Mouse (Mus musculus) T-helper 2 cell (primary cell): ENCODE results near the gene Crygs.
"Not testable (repeated sequence)": the region's sequence is repeated elsewhere in the genome, so short reads cannot be mapped to it uniquely, and the experiment has no call there.

ENCODE experiments used
- in situ Hi-C: fragments of 300-600 bp; cut with MboI, MseI; formaldehyde crosslinking; loops from one replicate; pipeline ENCODE4 v1.15.1; 2025; ENCODE audit warnings: high pct_unique_total_duplicates

Crygs gene

GRCm38 (mm10) chr16:22791235-22791634 is 20.1 kb downstream of the Crygs start:
- in situ Hi-C loops: no loop called here

- in situ Hi-C loops: no loop called here
Observed at GRCm38 (mm10) chr16:22789908-22790367, 21.4 kb downstream of the Crygs start.

GRCm38 (mm10) chr16:22782686-22783085 is 28.7 kb downstream of the Crygs start:
- in situ Hi-C loops: no loop called here

GRCm38 (mm10) chr16:22779228-22779835 is 32.0 kb downstream of the Crygs start:
- in situ Hi-C loops: no loop called here

- in situ Hi-C loops: not testable (repeated sequence)
Observed at GRCm38 (mm10) chr16:22778296-22778695, 33.1 kb downstream of the Crygs start.

- in situ Hi-C loops: no loop called here
Observed at GRCm38 (mm10) chr16:22775471-22775985, 35.8 kb downstream of the Crygs start.

GRCm38 (mm10) chr16:22768661-22769060 is 42.7 kb downstream of the Crygs start:
- in situ Hi-C loops: no loop called here

GRCm38 (mm10) chr16:22767405-22767804 is 44.0 kb downstream of the Crygs start:
- in situ Hi-C loops: no loop called here

- in situ Hi-C loops: no loop called here
Observed at GRCm38 (mm10) chr16:22766738-22767211, 44.6 kb downstream of the Crygs start.

- in situ Hi-C loops: no loop called here
Observed at GRCm38 (mm10) chr16:22765531-22765930, 45.8 kb downstream of the Crygs start.
